In genomic region chr1:185915579-185915978, GRCm38 (mm10) we compare ENCODE assay signal across 22 mouse cellular contexts.
A peak's percentile ranks its signal among the peaks of the same experiment; 100 is the strongest.
DNase-seq lines count a peak whose midpoint lies in the region; ATAC-seq and TF ChIP-seq lines count a peak whose summit lies in the region.
"Had no signal": no experiment of that assay in that cellular context is flagged by ENCODE, and none has a peak within 500 bp of the region (broad histone marks: within the 10 kb centered on the region; RNA-seq: fewer than 3 reads in every experiment).

No protein-coding gene starts in this region.

- no peak overlapping the region for H3K9ac ChIP-seq in hindbrain, embryonic 13.5 days
- H3K9ac ChIP-seq in hindbrain, embryonic 16.5 days (ENCODE audit: low read depth, low read length): no peak overlapping the region
- no peak overlapping the region for H3K9ac ChIP-seq in midbrain, postnatal 0 days (replicated peaks; ENCODE audit: low read length, poor library complexity, severe bottlenecking)
- H3K9ac ChIP-seq in midbrain, embryonic 11.5 days (ENCODE audit: low read length): no peak overlapping the region
- H3K9ac ChIP-seq in limb, embryonic 12.5 days (replicated peaks): no peak overlapping the region
- no peak overlapping the region for H3K9ac ChIP-seq in neural tube, embryonic 15.5 days (replicated peaks)
- H3K9ac ChIP-seq: heart, embryonic 15.5 days; liver, embryonic 12.5 days; liver, postnatal 0 days had no signal

- no peaks in the 10 kb centered on the region for H3K27me3 ChIP-seq in hindbrain, embryonic 13.5 days
- H3K27me3 ChIP-seq in hindbrain, embryonic 16.5 days (replicated peaks; ENCODE audit: control insufficient read depth, insufficient read depth, low read length): no peaks in the 10 kb centered on the region
- no peaks in the 10 kb centered on the region for H3K27me3 ChIP-seq in midbrain, postnatal 0 days (ENCODE audit: insufficient read depth, low read length)
- no peaks in the 10 kb centered on the region for H3K27me3 ChIP-seq in midbrain, embryonic 11.5 days (ENCODE audit: control insufficient read depth, insufficient read depth, low read length)
- H3K27me3 ChIP-seq in limb, embryonic 12.5 days: no peaks in the 10 kb centered on the region; the same call in 1 of the 2 replicates
- H3K27me3 ChIP-seq in neural tube, embryonic 15.5 days (replicated peaks): no peaks in the 10 kb centered on the region
- H3K27me3 ChIP-seq: heart, embryonic 15.5 days; liver, embryonic 12.5 days had no signal

- H3K4me2 ChIP-seq in hindbrain, embryonic 13.5 days: no peak overlapping the region
- H3K4me2 ChIP-seq in hindbrain, embryonic 16.5 days (ENCODE audit: low read length): no peak overlapping the region
- no peak overlapping the region for H3K4me2 ChIP-seq in midbrain, postnatal 0 days (ENCODE audit: low read depth, low read length, poor library complexity, severe bottlenecking)
- H3K4me2 ChIP-seq in midbrain, embryonic 11.5 days: no peak overlapping the region
- H3K4me2 ChIP-seq in limb, embryonic 12.5 days: no peak overlapping the region
- H3K4me2 ChIP-seq in neural tube, embryonic 15.5 days: no peak overlapping the region
- H3K4me2 ChIP-seq: heart, embryonic 15.5 days; liver, embryonic 12.5 days had no signal

- no peak overlapping the region for H3K4me3 ChIP-seq in hindbrain, embryonic 13.5 days
- H3K4me3 ChIP-seq in hindbrain, embryonic 16.5 days (ENCODE audit: low read length): no peak overlapping the region
- H3K4me3 ChIP-seq in midbrain, postnatal 0 days (ENCODE audit: low read depth, low read length): no peak overlapping the region
- no peak overlapping the region for H3K4me3 ChIP-seq in midbrain, embryonic 11.5 days (ENCODE audit: low read depth, low read length)
- no peak overlapping the region for H3K4me3 ChIP-seq in limb, embryonic 12.5 days (replicated peaks)
- no peak overlapping the region for H3K4me3 ChIP-seq in neural tube, embryonic 15.5 days (replicated peaks)
- H3K4me3 ChIP-seq in left cerebral cortex, adult 2 months: no peak overlapping the region
- H3K4me3 ChIP-seq: erythroblast, embryonic 14.5 days; heart, embryonic 10.5 days; heart, embryonic 15.5 days; liver, embryonic 12.5 days had no signal

- ATAC-seq in hindbrain, embryonic 13.5 days (ENCODE audit: low FRiP score): no peak
- ATAC-seq in hindbrain, embryonic 16.5 days: no peak
- ATAC-seq in midbrain, postnatal 0 days (ENCODE audit: low FRiP score): no peak
- no peak for ATAC-seq in midbrain, embryonic 11.5 days (ENCODE audit: low FRiP score)
- peak; percentile 78 for ATAC-seq in limb, embryonic 12.5 days (ENCODE audit: insufficient number of reproducible peaks, insufficient read depth, low FRiP score, low TSS enrichment, low read depth)
- ATAC-seq in neural tube, embryonic 15.5 days (ENCODE audit: low FRiP score): peak; percentile 87
- ATAC-seq: forebrain, embryonic 16.5 days; intestine, postnatal 0 days; liver, embryonic 12.5 days; liver, postnatal 0 days; Patski had no signal

- peak; percentile 50 for DNase-seq in midbrain, postnatal 0 days (ENCODE audit: low spot score)
- DNase-seq in midbrain, embryonic 11.5 days (ENCODE audit: low spot score, missing footprints): no peak
- no peak for DNase-seq in kidney, adult 8-10 months
- no peak for DNase-seq in left cerebral cortex, adult 2 months (ENCODE audit: extremely low spot score in 1 of 2, low spot score in 2 of 2)
- DNase-seq: adrenal gland, postnatal 25 days; cerebellum, adult 2 months; kidney, postnatal 25 days; liver, postnatal 0 days; midbrain, embryonic 14.5 days had no signal

- H3K27ac ChIP-seq in hindbrain, embryonic 13.5 days: 0 out of 2 replicates have a peak overlapping the region, but pooled peaks have one; percentile 13
- H3K27ac ChIP-seq in hindbrain, embryonic 16.5 days (ENCODE audit: low read depth, low read length): no peak overlapping the region
- H3K27ac ChIP-seq in midbrain, postnatal 0 days (ENCODE audit: low read depth, low read length): no peak overlapping the region
- H3K27ac ChIP-seq in midbrain, embryonic 11.5 days (ENCODE audit: low read depth, low read length): no peak overlapping the region
- H3K27ac ChIP-seq in limb, embryonic 12.5 days: peak overlapping the region; percentile 57
- peak overlapping the region; percentile 56 for H3K27ac ChIP-seq in neural tube, embryonic 15.5 days (replicated peaks)
- H3K27ac ChIP-seq in left cerebral cortex, adult 2 months: no peak overlapping the region
- H3K27ac ChIP-seq: heart, embryonic 10.5 days; heart, embryonic 15.5 days; liver, embryonic 12.5 days; macrophage had no signal

- no peak for TF ChIP-seq CTCF in midbrain, postnatal 0 days (IDR thresholded peaks at IDR 0.05)
- TF ChIP-seq CTCF in left cerebral cortex, adult 2 months (IDR thresholded peaks at IDR 0.05): no peak

- no peaks in the 10 kb centered on the region for H3K9me3 ChIP-seq in hindbrain, embryonic 13.5 days
- no peaks in the 10 kb centered on the region for H3K9me3 ChIP-seq in hindbrain, embryonic 16.5 days (ENCODE audit: control insufficient read depth, low read length)
- no peaks in the 10 kb centered on the region for H3K9me3 ChIP-seq in midbrain, postnatal 0 days (ENCODE audit: low read length)
- H3K9me3 ChIP-seq in midbrain, embryonic 11.5 days (ENCODE audit: control insufficient read depth, low read length): no peaks in the 10 kb centered on the region
- H3K9me3 ChIP-seq in limb, embryonic 12.5 days: no peaks in the 10 kb centered on the region
- no peaks in the 10 kb centered on the region for H3K9me3 ChIP-seq in neural tube, embryonic 15.5 days (replicated peaks)
- H3K9me3 ChIP-seq: heart, embryonic 10.5 days; heart, embryonic 15.5 days; liver, embryonic 12.5 days had no signal

- 67% methylated on average over 2 of the region's 2 CpGs for WGBS in hindbrain, embryonic 13.5 days
- WGBS in hindbrain, embryonic 16.5 days: 58% methylated on average over 2 of the region's 2 CpGs
- WGBS in midbrain, postnatal 0 days: 72% methylated on average over 2 of the region's 2 CpGs
- WGBS in midbrain, embryonic 11.5 days: 70% methylated on average over 2 of the region's 2 CpGs
- WGBS in limb, embryonic 12.5 days: 8% methylated on average over 2 of the region's 2 CpGs
- WGBS in neural tube, embryonic 15.5 days: 13% methylated on average over 2 of the region's 2 CpGs

- no peaks in the 10 kb centered on the region for H3K36me3 ChIP-seq in hindbrain, embryonic 13.5 days
- H3K36me3 ChIP-seq in hindbrain, embryonic 16.5 days (ENCODE audit: control insufficient read depth, insufficient read depth, low read length): no peaks in the 10 kb centered on the region
- no peaks in the 10 kb centered on the region for H3K36me3 ChIP-seq in midbrain, postnatal 0 days (ENCODE audit: insufficient read depth, low read length)
- no peaks in the 10 kb centered on the region for H3K36me3 ChIP-seq in midbrain, embryonic 11.5 days (ENCODE audit: control insufficient read depth, insufficient read depth, low read length)
- no peaks in the 10 kb centered on the region for H3K36me3 ChIP-seq in limb, embryonic 12.5 days
- no peaks in the 10 kb centered on the region for H3K36me3 ChIP-seq in neural tube, embryonic 15.5 days
- H3K36me3 ChIP-seq: G1E; heart, embryonic 10.5 days; heart, embryonic 15.5 days; liver, embryonic 12.5 days had no signal

- H3K4me1 ChIP-seq in hindbrain, embryonic 13.5 days (replicated peaks): no peaks in the 10 kb centered on the region
- no peaks in the 10 kb centered on the region for H3K4me1 ChIP-seq in hindbrain, embryonic 16.5 days (ENCODE audit: control insufficient read depth, insufficient read depth, low read depth, low read length)
- no peaks in the 10 kb centered on the region for H3K4me1 ChIP-seq in midbrain, postnatal 0 days (ENCODE audit: insufficient read depth, low read length)
- H3K4me1 ChIP-seq in midbrain, embryonic 11.5 days (ENCODE audit: control insufficient read depth, insufficient read depth, low read length): no peaks in the 10 kb centered on the region
- peaks cover 15% of the 10 kb centered on the region for H3K4me1 ChIP-seq in limb, embryonic 12.5 days (replicated peaks)
- peaks cover 8% of the 10 kb centered on the region for H3K4me1 ChIP-seq in neural tube, embryonic 15.5 days
- H3K4me1 ChIP-seq: heart, embryonic 10.5 days; heart, embryonic 15.5 days; liver, embryonic 12.5 days had no signal

- intact Hi-C loops in left cerebral cortex, adult 2 months (cut with DNase I): no loop called here

Comparison
In these comparisons a context has a peak if more than half of its experiments do, and no peak if none do; other contexts are left out.
1. H3K27ac ChIP-seq: peak in hindbrain, embryonic 13.5 days (single experiment), limb, embryonic 12.5 days (single experiment) and neural tube, embryonic 15.5 days (single experiment); none in hindbrain, embryonic 16.5 days (single experiment), midbrain, postnatal 0 days (single experiment), midbrain, embryonic 11.5 days (single experiment) and left cerebral cortex, adult 2 months (single experiment).
2. ATAC-seq: peak in limb, embryonic 12.5 days (single experiment) and neural tube, embryonic 15.5 days (single experiment); none in hindbrain, embryonic 13.5 days (single experiment), hindbrain, embryonic 16.5 days (single experiment), midbrain, postnatal 0 days (single experiment) and midbrain, embryonic 11.5 days (single experiment).